24 mouse cellular contexts compared by ENCODE assay signal in genomic region chr5:21269446-21269845, GRCm38 (mm10).
A peak's percentile ranks its signal among the peaks of the same experiment; 100 is the strongest.
DNase-seq lines count a peak whose midpoint lies in the region; ATAC-seq lines count a peak whose summit lies in the region.
"Had no signal": no experiment of that assay in that cellular context is flagged by ENCODE, and none has a peak within 500 bp of the region (broad histone marks: within the 10 kb centered on the region; RNA-seq: fewer than 3 reads in every experiment).

No protein-coding gene starts in this region.

- no peaks in the 10 kb centered on the region for H3K36me3 ChIP-seq in heart, embryonic 11.5 days (ENCODE audit: control insufficient read depth, insufficient read depth, low read length)
- H3K36me3 ChIP-seq in macrophage (ENCODE audit: inconsistent target): no peaks in the 10 kb centered on the region; the same call in 1 of the 2 replicates
- H3K36me3 ChIP-seq: embryonic facial prominence, embryonic 10.5 days; forebrain, embryonic 15.5 days; G1E; limb, embryonic 10.5 days; liver, embryonic 15.5 days; midbrain, embryonic 10.5 days; neural tube, embryonic 13.5 days had no signal

- H3K79me2 ChIP-seq in macrophage (ENCODE audit: inconsistent target): no peaks in the 10 kb centered on the region

- no peak for ATAC-seq in heart, embryonic 11.5 days (replicated peaks; ENCODE audit: insufficient number of reproducible peaks, low FRiP score, low TSS enrichment)
- ATAC-seq: activated CD4-positive, CD25-positive, alpha-beta regulatory T cell, adult 4 months; forebrain, embryonic 15.5 days; midbrain, embryonic 16.5 days; Patski had no signal

- peak; percentile 72 to 88 for DNase-seq in heart, adult 18-20 months
- DNase-seq in testis, postnatal 10 days (ENCODE audit: low spot score): peak; percentile 12
- DNase-seq in testis, postnatal 14 days (ENCODE audit: low spot score): no peak
- DNase-seq in heart, adult 9 months (ENCODE audit: low spot score in 2 of 2): peak; percentile 82 to 84
- no peak for DNase-seq in layer of hippocampus, adult 8-10 months (ENCODE audit: low spot score in 2 of 2)
- no peak for DNase-seq in right cerebral cortex, postnatal 36 days (ENCODE audit: low spot score in 2 of 2)
- DNase-seq: adrenal gland, postnatal 10 days; cerebellum, adult 9-11 months; liver had no signal

- H3K27ac ChIP-seq in heart, embryonic 11.5 days (ENCODE audit: low read depth, low read length): no peak overlapping the region
- H3K27ac ChIP-seq in macrophage: peak overlapping the region; percentile 75
- H3K27ac ChIP-seq: embryonic facial prominence, embryonic 10.5 days; forebrain, embryonic 15.5 days; hindbrain, embryonic 14.5 days; limb, embryonic 10.5 days; liver, embryonic 15.5 days; midbrain, embryonic 10.5 days; neural tube, embryonic 13.5 days; stomach, postnatal 0 days had no signal

- H3K9me3 ChIP-seq in heart, embryonic 11.5 days (replicated peaks; ENCODE audit: control insufficient read depth, low read length): no peaks in the 10 kb centered on the region
- H3K9me3 ChIP-seq: embryonic facial prominence, embryonic 10.5 days; forebrain, embryonic 15.5 days; G1E; limb, embryonic 10.5 days; liver, embryonic 15.5 days; midbrain, embryonic 10.5 days; neural tube, embryonic 13.5 days had no signal

- no peak overlapping the region for H3K4me3 ChIP-seq in heart, embryonic 11.5 days (ENCODE audit: low read depth, low read length)
- H3K4me3 ChIP-seq in macrophage (ENCODE audit: inconsistent target): no peak overlapping the region
- H3K4me3 ChIP-seq: embryonic facial prominence, embryonic 10.5 days; forebrain, embryonic 15.5 days; limb, embryonic 10.5 days; liver, embryonic 15.5 days; midbrain, embryonic 10.5 days; myocyte; neural tube, embryonic 13.5 days had no signal

- H3K4me2 ChIP-seq in heart, embryonic 11.5 days: no peak overlapping the region
- H3K4me2 ChIP-seq: forebrain, embryonic 15.5 days; hindbrain, embryonic 14.5 days; liver, embryonic 15.5 days; neural tube, embryonic 13.5 days had no signal

- no peak overlapping the region for H3K9ac ChIP-seq in heart, embryonic 11.5 days (ENCODE audit: low read depth, low read length)
- H3K9ac ChIP-seq: forebrain, embryonic 15.5 days; hindbrain, embryonic 14.5 days; liver, embryonic 15.5 days; neural tube, embryonic 13.5 days had no signal

- no peaks in the 10 kb centered on the region for H3K27me3 ChIP-seq in heart, embryonic 11.5 days (ENCODE audit: control insufficient read depth, insufficient read depth, low read length)
- H3K27me3 ChIP-seq: forebrain, embryonic 15.5 days; neural tube, embryonic 13.5 days; Patski had no signal

- 70% methylated on average over 5 of the region's 5 CpGs for WGBS in heart, embryonic 11.5 days (ENCODE audit: insufficient replicate concordance)
- 91% methylated on average over 5 of the region's 5 CpGs for WGBS in macrophage (ENCODE audit: missing documents)

- H3K4me1 ChIP-seq in heart, embryonic 11.5 days (ENCODE audit: control insufficient read depth, insufficient read depth, low read length): no peaks in the 10 kb centered on the region

Comparison
In these comparisons a context has a peak if more than half of its experiments do, and no peak if none do; other contexts are left out.
1. DNase-seq: peak in heart, adult 18-20 months (2 of 2), testis, postnatal 10 days (single experiment) and heart, adult 9 months (2 of 2); none in testis, postnatal 14 days (single experiment), layer of hippocampus, adult 8-10 months (0 of 2) and right cerebral cortex, postnatal 36 days (0 of 2).